Mouse (Mus musculus): ENCODE results near the gene Pdcd4. TPM values are rescaled to one million over a fixed set of nuclear protein-coding genes. Genes with fewer than 3 reads are reported as not detected.

Pdcd4 gene
- polyA plus RNA-seq, 1 experiment, result 42.3 TPM

- Histone ChIP-seq H3K4me1 (ENCODE audit: control insufficient read depth, insufficient read depth, low read length) (no peaks in the 10 kb centered on the region), H3K27me3 (ENCODE audit: control insufficient read depth, insufficient read depth, low read length) (no peaks in the 10 kb centered on the region), H3K27ac (ENCODE audit: insufficient read depth, low read length) (no peak overlapping the region), H3K4me3 (replicated peaks; ENCODE audit: insufficient read depth, low read depth, low read length) (no peak overlapping the region)
- TF ChIP-seq CTCF (IDR thresholded peaks at IDR 0.05; ENCODE audit: borderline replicate concordance, insufficient read depth, low read depth, low read length) (no peak), POLR2A (IDR thresholded peaks at IDR 0.05; ENCODE audit: borderline replicate concordance, insufficient read depth, low read length) (no peak)
- DNase-seq, result no peak
Observed at GRCm38 (mm10) chr19:53867238-53867637, 24.8 kb upstream of the Pdcd4 start.

GRCm38 (mm10) chr19:53868125-53868524 is 23.9 kb upstream of the Pdcd4 start:
- TF ChIP-seq CTCF (IDR thresholded peaks at IDR 0.05; ENCODE audit: borderline replicate concordance, insufficient read depth, low read depth, low read length) (no peak), POLR2A (IDR thresholded peaks at IDR 0.05; ENCODE audit: borderline replicate concordance, insufficient read depth, low read length) (no peak)
- H3K27ac ChIP-seq (ENCODE audit: insufficient read depth, low read length), result no peak overlapping the region
- no peaks in the 10 kb centered on the region for H3K27me3 ChIP-seq (ENCODE audit: control insufficient read depth, insufficient read depth, low read length)
- no peak for DNase-seq
- 81% methylated on average over 6 of the region's 6 CpGs for WGBS
- H3K4me1 ChIP-seq (ENCODE audit: control insufficient read depth, insufficient read depth, low read length), result no peaks in the 10 kb centered on the region
- H3K4me3 ChIP-seq (replicated peaks; ENCODE audit: insufficient read depth, low read depth, low read length), result no peak overlapping the region

- 98% methylated on average over 1 of the region's 1 CpGs for WGBS
- TF ChIP-seq CTCF (IDR thresholded peaks at IDR 0.05; ENCODE audit: borderline replicate concordance, insufficient read depth, low read depth, low read length) (no peak), POLR2A (IDR thresholded peaks at IDR 0.05; ENCODE audit: borderline replicate concordance, insufficient read depth, low read length) (no peak)
- no peak overlapping the region for H3K27ac ChIP-seq (ENCODE audit: insufficient read depth, low read length)
Observed at GRCm38 (mm10) chr19:53868796-53869195, 23.2 kb upstream of the Pdcd4 start.

GRCm38 (mm10) chr19:53869427-53870385 is 22.3 kb upstream of the Pdcd4 start:
- no peak overlapping the region for H3K27ac ChIP-seq (ENCODE audit: insufficient read depth, low read length)
- no peaks in the 10 kb centered on the region for H3K27me3 ChIP-seq (ENCODE audit: control insufficient read depth, insufficient read depth, low read length)
- no peak overlapping the region for H3K4me3 ChIP-seq (replicated peaks; ENCODE audit: insufficient read depth, low read depth, low read length)
- TF ChIP-seq CTCF (IDR thresholded peaks at IDR 0.05; ENCODE audit: borderline replicate concordance, insufficient read depth, low read depth, low read length) (no peak), POLR2A (IDR thresholded peaks at IDR 0.05; ENCODE audit: borderline replicate concordance, insufficient read depth, low read length) (no peak)
- DNase-seq, result no peak
- WGBS, result 81% methylated on average over 4 of the region's 4 CpGs
- H3K4me1 ChIP-seq (ENCODE audit: control insufficient read depth, insufficient read depth, low read length), result no peaks in the 10 kb centered on the region

More at GRCm38 (mm10) chr19:53868796-53869195, 23.2 kb upstream of the Pdcd4 start:
- Histone ChIP-seq H3K27me3 (ENCODE audit: control insufficient read depth, insufficient read depth, low read length) (no peaks in the 10 kb centered on the region), H3K4me1 (ENCODE audit: control insufficient read depth, insufficient read depth, low read length) (no peaks in the 10 kb centered on the region), H3K4me3 (replicated peaks; ENCODE audit: insufficient read depth, low read depth, low read length) (no peak overlapping the region)
- no peak for DNase-seq

GRCm38 (mm10) chr19:53870568-53870967 is 21.5 kb upstream of the Pdcd4 start:
- Histone ChIP-seq H3K4me3 (replicated peaks; ENCODE audit: insufficient read depth, low read depth, low read length) (no peak overlapping the region), H3K27ac (ENCODE audit: insufficient read depth, low read length) (no peak overlapping the region), H3K27me3 (ENCODE audit: control insufficient read depth, insufficient read depth, low read length) (no peaks in the 10 kb centered on the region), H3K4me1 (ENCODE audit: control insufficient read depth, insufficient read depth, low read length) (no peaks in the 10 kb centered on the region)
- no peak for DNase-seq
- 62% methylated on average over 2 of the region's 2 CpGs for WGBS
- TF ChIP-seq CTCF (IDR thresholded peaks at IDR 0.05; ENCODE audit: borderline replicate concordance, insufficient read depth, low read depth, low read length) (no peak), POLR2A (IDR thresholded peaks at IDR 0.05; ENCODE audit: borderline replicate concordance, insufficient read depth, low read length) (no peak)

GRCm38 (mm10) chr19:53871502-53871901 is 20.5 kb upstream of the Pdcd4 start:
- no peaks in the 10 kb centered on the region for H3K27me3 ChIP-seq (ENCODE audit: control insufficient read depth, insufficient read depth, low read length)
- H3K4me3 ChIP-seq (replicated peaks; ENCODE audit: insufficient read depth, low read depth, low read length), result no peak overlapping the region
- TF ChIP-seq CTCF (IDR thresholded peaks at IDR 0.05; ENCODE audit: borderline replicate concordance, insufficient read depth, low read depth, low read length) (no peak), POLR2A (IDR thresholded peaks at IDR 0.05; ENCODE audit: borderline replicate concordance, insufficient read depth, low read length) (no peak)
- H3K27ac ChIP-seq (ENCODE audit: insufficient read depth, low read length), result no peak overlapping the region
- no peak for DNase-seq
- 94% methylated on average over 6 of the region's 6 CpGs for WGBS
- H3K4me1 ChIP-seq (ENCODE audit: control insufficient read depth, insufficient read depth, low read length), result no peaks in the 10 kb centered on the region

GRCm38 (mm10) chr19:53872994-53873713 is 18.9 kb upstream of the Pdcd4 start:
- Histone ChIP-seq H3K27me3 (ENCODE audit: control insufficient read depth, insufficient read depth, low read length) (no peaks in the 10 kb centered on the region), H3K4me3 (replicated peaks; ENCODE audit: insufficient read depth, low read depth, low read length) (no peak overlapping the region)
- WGBS, result 89% methylated on average over 6 of the region's 6 CpGs

More at GRCm38 (mm10) chr19:53872994-53873713, 18.9 kb upstream of the Pdcd4 start:
- Histone ChIP-seq H3K4me1 (ENCODE audit: control insufficient read depth, insufficient read depth, low read length) (no peaks in the 10 kb centered on the region), H3K27ac (ENCODE audit: insufficient read depth, low read length) (no peak overlapping the region)
- TF ChIP-seq CTCF (IDR thresholded peaks at IDR 0.05; ENCODE audit: borderline replicate concordance, insufficient read depth, low read depth, low read length), result no peak
- TF ChIP-seq POLR2A (IDR thresholded peaks at IDR 0.05; ENCODE audit: borderline replicate concordance, insufficient read depth, low read length), result no peak
- DNase-seq, result no peak
